Mouse (Mus musculus): ENCODE data around the gene Cyp26b1.

- TF ChIP-seq POLR2A (IDR thresholded peaks at IDR 0.05; ENCODE audit: borderline replicate concordance, insufficient read depth, low read length) (no peak), CTCF (IDR thresholded peaks at IDR 0.05; ENCODE audit: borderline replicate concordance, insufficient read depth, low read depth, low read length) (no peak)
Measured at GRCm38 (mm10) chr6:84549852-84550437, 43.8 kb downstream of the Cyp26b1 start.

All from cerebellum, adult 2 months (tissue).